In the genomic region with DNA sequence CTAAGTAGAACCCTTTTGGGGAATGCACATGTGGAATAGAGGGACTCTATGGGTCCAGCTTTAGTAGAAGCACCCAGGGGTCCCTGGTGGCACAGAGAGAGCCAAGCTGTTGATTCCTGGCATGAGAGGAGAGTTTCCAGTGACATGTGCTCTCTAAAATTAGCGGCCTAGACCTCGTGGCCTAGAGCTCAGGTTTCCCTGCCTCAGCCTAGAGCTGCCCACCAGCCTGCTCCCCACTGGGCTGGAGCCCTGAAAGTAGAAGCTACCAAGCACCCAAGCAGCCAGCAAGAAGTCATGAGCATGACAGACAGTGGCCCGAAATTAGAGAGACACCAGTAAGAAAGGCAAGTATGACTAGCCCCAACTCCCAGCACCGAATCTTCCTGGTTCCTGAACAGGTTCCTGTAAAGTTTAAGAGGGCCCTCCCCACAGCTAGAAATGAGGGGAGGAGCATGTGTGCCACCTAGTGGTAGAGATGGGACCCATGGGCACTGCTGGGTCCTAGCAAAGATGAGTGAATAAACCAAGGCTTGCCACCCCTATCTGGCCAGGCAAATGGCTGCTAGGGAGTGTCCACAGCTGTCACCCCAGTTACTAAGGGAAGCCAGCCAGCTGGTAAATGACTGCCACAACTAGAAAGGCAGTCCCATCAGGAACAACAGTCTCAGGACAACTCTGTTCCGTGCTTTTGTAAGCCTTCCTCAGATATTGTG, we compare ENCODE assay signal across 7 mouse cellular contexts. TPM values are rescaled to one million over a fixed set of nuclear protein-coding genes. Genes with fewer than 3 reads are reported as not detected.
DNase-seq lines count a peak whose midpoint lies in the region; ATAC-seq and TF ChIP-seq lines count a peak whose summit lies in the region.

No protein-coding gene starts in this region.

- no peaks in the 10 kb centered on the region for H3K27me3 ChIP-seq in hindbrain, embryonic 15.5 days
- H3K27me3 ChIP-seq in limb, embryonic 11.5 days (ENCODE audit: control insufficient read depth, insufficient read depth, low read length), result no peaks in the 10 kb centered on the region
- no peaks in the 10 kb centered on the region for H3K27me3 ChIP-seq in neural tube, embryonic 13.5 days

- H3K4me2 ChIP-seq in hindbrain, embryonic 15.5 days, result no peak overlapping the region
- no peak overlapping the region for H3K4me2 ChIP-seq in limb, embryonic 11.5 days (ENCODE audit: low read depth, severe bottlenecking)
- H3K4me2 ChIP-seq in neural tube, embryonic 13.5 days, result no peak overlapping the region

- H3K9me3 ChIP-seq in hindbrain, embryonic 15.5 days, result no peaks in the 10 kb centered on the region
- H3K9me3 ChIP-seq in limb, embryonic 11.5 days (ENCODE audit: control insufficient read depth, low read length), result no peaks in the 10 kb centered on the region
- H3K9me3 ChIP-seq in neural tube, embryonic 13.5 days, result no peaks in the 10 kb centered on the region

- H3K4me1 ChIP-seq in bone marrow macrophage, adult 2 months (ENCODE audit: control insufficient read depth, insufficient read depth, low read length), result peaks cover 8% of the 10 kb centered on the region; the same call in 1 of the 2 replicates
- H3K4me1 ChIP-seq in embryonic fibroblast, embryonic 13.5 days (ENCODE audit: control insufficient read depth, insufficient read depth, low read length), result no peaks in the 10 kb centered on the region
- H3K4me1 ChIP-seq in hindbrain, embryonic 15.5 days (replicated peaks), result no peaks in the 10 kb centered on the region
- H3K4me1 ChIP-seq in limb, embryonic 11.5 days (ENCODE audit: control insufficient read depth, insufficient read depth, low read length), result no peaks in the 10 kb centered on the region
- H3K4me1 ChIP-seq in neural tube, embryonic 13.5 days (replicated peaks), result no peaks in the 10 kb centered on the region

- H3K27ac ChIP-seq in bone marrow macrophage, adult 2 months (ENCODE audit: insufficient read depth, low read depth, low read length), result no peak overlapping the region
- H3K27ac ChIP-seq in embryonic fibroblast, embryonic 13.5 days (ENCODE audit: insufficient read depth, low read length), result no peak overlapping the region
- H3K27ac ChIP-seq in hindbrain, embryonic 15.5 days (replicated peaks), result no peak overlapping the region
- H3K27ac ChIP-seq in limb, embryonic 11.5 days (replicated peaks; ENCODE audit: low read depth, low read length), result no peak overlapping the region
- H3K27ac ChIP-seq in neural tube, embryonic 13.5 days (replicated peaks), result no peak overlapping the region

- 0 out of 2 replicates have a peak, but pooled peaks have one; percentile 54 for ATAC-seq in hindbrain, embryonic 15.5 days (ENCODE audit: low FRiP score, low read depth)
- no peak for ATAC-seq in limb, embryonic 11.5 days (ENCODE audit: insufficient number of reproducible peaks, low FRiP score, low TSS enrichment, low read depth)
- ATAC-seq in neural tube, embryonic 13.5 days (ENCODE audit: low read depth), result peak; percentile 59; the same call in 1 of the 2 replicates

- DNase-seq in urinary bladder, postnatal 14 days (ENCODE audit: low spot score), result peak; percentile 67
- no peak for DNase-seq in urinary bladder, adult 2 months (ENCODE audit: low spot score)
- DNase-seq in limb, embryonic 11.5 days (ENCODE audit: low spot score), result peak; percentile 29

- H3K36me3 ChIP-seq in hindbrain, embryonic 15.5 days, result 0 out of 2 replicates have a peak, but pooled peaks cover 7% of the 10 kb centered on the region
- no peaks in the 10 kb centered on the region; the same call in 1 of the 2 replicates for H3K36me3 ChIP-seq in limb, embryonic 11.5 days (ENCODE audit: control insufficient read depth, insufficient read depth, low read length)
- H3K36me3 ChIP-seq in neural tube, embryonic 13.5 days, result peaks cover 26% of the 10 kb centered on the region

- H3K9ac ChIP-seq in hindbrain, embryonic 15.5 days, result no peak overlapping the region
- H3K9ac ChIP-seq in limb, embryonic 11.5 days (ENCODE audit: low read length), result no peak overlapping the region
- no peak overlapping the region for H3K9ac ChIP-seq in neural tube, embryonic 13.5 days

- H3K4me3 ChIP-seq in bone marrow macrophage, adult 2 months (ENCODE audit: insufficient read depth, low read length), result peak overlapping the region; percentile 21; the same call in 1 of the 2 replicates
- H3K4me3 ChIP-seq in embryonic fibroblast, embryonic 13.5 days (ENCODE audit: insufficient read depth, low read length), result no peak overlapping the region
- H3K4me3 ChIP-seq in hindbrain, embryonic 15.5 days, result no peak overlapping the region
- H3K4me3 ChIP-seq in limb, embryonic 11.5 days (ENCODE audit: low read depth, low read length), result no peak overlapping the region
- no peak overlapping the region for H3K4me3 ChIP-seq in neural tube, embryonic 13.5 days

- no peak for TF ChIP-seq CTCF in bone marrow macrophage, adult 2 months (IDR thresholded peaks at IDR 0.05; ENCODE audit: low read depth, low read length)
- TF ChIP-seq CTCF in embryonic fibroblast, embryonic 13.5 days (IDR thresholded peaks at IDR 0.05; ENCODE audit: borderline replicate concordance, insufficient read depth, low read length), result peak; percentile 46; the same call in 1 of the 2 replicates

- TF ChIP-seq POLR2A in bone marrow macrophage, adult 2 months (IDR thresholded peaks at IDR 0.05; ENCODE audit: borderline replicate concordance, low read depth, low read length), result no peak
- no peak for TF ChIP-seq POLR2A in embryonic fibroblast, embryonic 13.5 days (IDR thresholded peaks at IDR 0.05; ENCODE audit: low read depth, low read length)

- WGBS in hindbrain, embryonic 15.5 days, result 83% methylated on average over 5 of the region's 5 CpGs
- 76% methylated on average over 5 of the region's 5 CpGs for WGBS in limb, embryonic 11.5 days
- WGBS in neural tube, embryonic 13.5 days, result 84% methylated on average over 5 of the region's 5 CpGs

RNA-seq across cellular contexts. Expression of gene Slc6a8, which starts 18.1 kb away (rescaled TPM):
- 78.1 and 87.3 TPM in 2 replicates for polyA plus RNA-seq in urinary bladder, adult 2 months (2012; rRNA removed)
- polyA plus RNA-seq in bone marrow macrophage, adult 2 months (2012; ENCODE audit: insufficient read depth, insufficient read length, missing spikeins), result 39.8 and 41.2 TPM in 2 replicates
- 105 and 113 TPM in 2 replicates for polyA plus RNA-seq in embryonic fibroblast, embryonic 13.5 days (2011; ENCODE audit: insufficient read length, low read depth, missing spikeins)
- 6.7 and 7.0 TPM in 2 replicates for polyA plus RNA-seq in hindbrain, embryonic 15.5 days (2015; fragmentation: Nextera tagmentation; extraction: Ambion mirVana)
- polyA plus RNA-seq in limb, embryonic 11.5 days (2014; fragmentation: Nextera tagmentation; extraction: Ambion mirVana), result 7.7 and 8.3 TPM in 2 replicates
- 7.7 and 7.8 TPM in 2 replicates for polyA plus RNA-seq in neural tube, embryonic 13.5 days (2015; fragmentation: Nextera tagmentation; extraction: Ambion mirVana)

RNA-seq across cellular contexts. Expression of gene Bcap31, which starts 24.9 kb away (rescaled TPM):
- polyA plus RNA-seq in urinary bladder, adult 2 months (2012; rRNA removed), result 175 and 177 TPM in 2 replicates
- 211 and 212 TPM in 2 replicates for polyA plus RNA-seq in bone marrow macrophage, adult 2 months (2012; ENCODE audit: insufficient read depth, insufficient read length, missing spikeins)
- 207 and 261 TPM in 2 replicates for polyA plus RNA-seq in embryonic fibroblast, embryonic 13.5 days (2011; ENCODE audit: insufficient read length, low read depth, missing spikeins)
- 134 and 137 TPM in 2 replicates for polyA plus RNA-seq in hindbrain, embryonic 15.5 days (2015; fragmentation: Nextera tagmentation; extraction: Ambion mirVana)
- 162 and 164 TPM in 2 replicates for polyA plus RNA-seq in limb, embryonic 11.5 days (2014; fragmentation: Nextera tagmentation; extraction: Ambion mirVana)
- polyA plus RNA-seq in neural tube, embryonic 13.5 days (2015; fragmentation: Nextera tagmentation; extraction: Ambion mirVana), result 147 and 150 TPM in 2 replicates

RNA-seq across cellular contexts. Expression of gene Abcd1, which starts 25.3 kb away (rescaled TPM):
- polyA plus RNA-seq in urinary bladder, adult 2 months (2012; rRNA removed), result 20.2 and 27.2 TPM in 2 replicates
- 79.6 and 89.1 TPM in 2 replicates for polyA plus RNA-seq in bone marrow macrophage, adult 2 months (2012; ENCODE audit: insufficient read depth, insufficient read length, missing spikeins)
- 12.3 and 14.7 TPM in 2 replicates for polyA plus RNA-seq in embryonic fibroblast, embryonic 13.5 days (2011; ENCODE audit: insufficient read length, low read depth, missing spikeins)
- polyA plus RNA-seq in hindbrain, embryonic 15.5 days (2015; fragmentation: Nextera tagmentation; extraction: Ambion mirVana), result 12.9 and 13.9 TPM in 2 replicates
- polyA plus RNA-seq in limb, embryonic 11.5 days (2014; fragmentation: Nextera tagmentation; extraction: Ambion mirVana), result 8.5 and 10.0 TPM in 2 replicates
- 10.3 and 11.1 TPM in 2 replicates for polyA plus RNA-seq in neural tube, embryonic 13.5 days (2015; fragmentation: Nextera tagmentation; extraction: Ambion mirVana)

RNA-seq across cellular contexts. Expression of gene Pnck, which starts 31.2 kb away (rescaled TPM):
- polyA plus RNA-seq in urinary bladder, adult 2 months (2012; rRNA removed), result 159 and 178 TPM in 2 replicates
- not detected in 2 replicates for polyA plus RNA-seq in bone marrow macrophage, adult 2 months (2012; ENCODE audit: insufficient read depth, insufficient read length, missing spikeins)
- 3.2 and 4.3 TPM in 2 replicates for polyA plus RNA-seq in embryonic fibroblast, embryonic 13.5 days (2011; ENCODE audit: insufficient read length, low read depth, missing spikeins)
- polyA plus RNA-seq in hindbrain, embryonic 15.5 days (2015; fragmentation: Nextera tagmentation; extraction: Ambion mirVana), result 162 and 175 TPM in 2 replicates
- polyA plus RNA-seq in limb, embryonic 11.5 days (2014; fragmentation: Nextera tagmentation; extraction: Ambion mirVana), result 12.3 and 13.1 TPM in 2 replicates
- 86.2 and 94.4 TPM in 2 replicates for polyA plus RNA-seq in neural tube, embryonic 13.5 days (2015; fragmentation: Nextera tagmentation; extraction: Ambion mirVana)

RNA-seq across cellular contexts. Expression of gene Dusp9, which starts 51.9 kb away (rescaled TPM):
- polyA plus RNA-seq in urinary bladder, adult 2 months (2012; rRNA removed), result 2.6 and 2.7 TPM in 2 replicates
- not detected in 2 replicates for polyA plus RNA-seq in bone marrow macrophage, adult 2 months (2012; ENCODE audit: insufficient read depth, insufficient read length, missing spikeins)
- 4.3 and 5.3 TPM in 2 replicates for polyA plus RNA-seq in embryonic fibroblast, embryonic 13.5 days (2011; ENCODE audit: insufficient read length, low read depth, missing spikeins)
- 0.82 and 1.0 TPM in 2 replicates for polyA plus RNA-seq in hindbrain, embryonic 15.5 days (2015; fragmentation: Nextera tagmentation; extraction: Ambion mirVana)
- polyA plus RNA-seq in limb, embryonic 11.5 days (2014; fragmentation: Nextera tagmentation; extraction: Ambion mirVana), result 22.0 and 28.4 TPM in 2 replicates
- polyA plus RNA-seq in neural tube, embryonic 13.5 days (2015; fragmentation: Nextera tagmentation; extraction: Ambion mirVana), result 1.1 and 1.6 TPM in 2 replicates
